Comparison of ENCODE assay signal across 8 mouse cellular contexts in genomic region chr13:54564232-54565200, GRCm38 (mm10). TPM values are rescaled to one million over a fixed set of nuclear protein-coding genes. Genes with fewer than 3 reads are reported as not detected.
DNase-seq lines count a peak whose midpoint lies in the region; ATAC-seq and TF ChIP-seq lines count a peak whose summit lies in the region.

No protein-coding gene starts in this region.

- H3K27me3 ChIP-seq in heart, embryonic 13.5 days (replicated peaks) = no peaks in the 10 kb centered on the region
- H3K27me3 ChIP-seq in E14TG2a.4 (ENCODE audit: insufficient read depth, low read length) = no peaks in the 10 kb centered on the region
- no peaks in the 10 kb centered on the region for H3K27me3 ChIP-seq in embryonic facial prominence, embryonic 12.5 days
- no peaks in the 10 kb centered on the region for H3K27me3 ChIP-seq in intestine, postnatal 0 days (replicated peaks; ENCODE audit: control insufficient read depth, insufficient read depth, low read length)
- no peaks in the 10 kb centered on the region for H3K27me3 ChIP-seq in midbrain, embryonic 15.5 days (replicated peaks)

- H3K27ac ChIP-seq in heart, embryonic 13.5 days (replicated peaks) = peak overlapping the region; percentile 73
- peak overlapping the region; percentile 76 for H3K27ac ChIP-seq in embryonic facial prominence, embryonic 12.5 days
- H3K27ac ChIP-seq in intestine, postnatal 0 days (ENCODE audit: low read depth, low read length) = peak overlapping the region; percentile 76
- H3K27ac ChIP-seq in midbrain, embryonic 15.5 days = peak overlapping the region; percentile 87

- H3K9ac ChIP-seq in heart, embryonic 13.5 days = peak overlapping the region; percentile 96
- H3K9ac ChIP-seq in embryonic facial prominence, embryonic 12.5 days = peak overlapping the region; percentile 94
- H3K9ac ChIP-seq in intestine, postnatal 0 days (ENCODE audit: low read depth, low read length) = peak overlapping the region; percentile 90
- H3K9ac ChIP-seq in midbrain, embryonic 15.5 days = peak overlapping the region; percentile 99

- peaks cover 37% of the 10 kb centered on the region for H3K36me3 ChIP-seq in heart, embryonic 13.5 days
- H3K36me3 ChIP-seq in E14TG2a.4 (ENCODE audit: insufficient read depth, low read length) = peaks cover 43% of the 10 kb centered on the region
- peaks cover 37% of the 10 kb centered on the region for H3K36me3 ChIP-seq in embryonic facial prominence, embryonic 12.5 days
- peaks cover 24% of the 10 kb centered on the region for H3K36me3 ChIP-seq in intestine, postnatal 0 days (ENCODE audit: control insufficient read depth, insufficient read depth)
- H3K36me3 ChIP-seq in midbrain, embryonic 15.5 days (replicated peaks) = peaks cover 25% of the 10 kb centered on the region

- 9% methylated on average over 45 of the region's 45 CpGs for WGBS in heart, embryonic 13.5 days
- WGBS in embryonic facial prominence, embryonic 12.5 days = 12% methylated on average over 45 of the region's 45 CpGs
- WGBS in intestine, postnatal 0 days = 6% methylated on average over 45 of the region's 45 CpGs
- 12% methylated on average over 45 of the region's 45 CpGs for WGBS in midbrain, embryonic 15.5 days

- H3K4me1 ChIP-seq in heart, embryonic 13.5 days = peaks cover 16% of the 10 kb centered on the region
- peaks cover 74% of the 10 kb centered on the region for H3K4me1 ChIP-seq in E14TG2a.4 (replicated peaks; ENCODE audit: low read depth, low read length)
- H3K4me1 ChIP-seq in embryonic facial prominence, embryonic 12.5 days = peaks cover 7% of the 10 kb centered on the region; the same call in 1 of the 2 replicates
- no peaks in the 10 kb centered on the region for H3K4me1 ChIP-seq in intestine, postnatal 0 days (replicated peaks; ENCODE audit: control insufficient read depth, insufficient read depth, low read length)
- H3K4me1 ChIP-seq in midbrain, embryonic 15.5 days = peaks cover 19% of the 10 kb centered on the region

- H3K4me2 ChIP-seq in heart, embryonic 13.5 days = peak overlapping the region; percentile 91
- peak overlapping the region; percentile 92 for H3K4me2 ChIP-seq in embryonic facial prominence, embryonic 12.5 days (replicated peaks)
- H3K4me2 ChIP-seq in intestine, postnatal 0 days (replicated peaks; ENCODE audit: low read depth) = peak overlapping the region; percentile 80
- H3K4me2 ChIP-seq in midbrain, embryonic 15.5 days = peak overlapping the region; percentile 76

- no peaks in the 10 kb centered on the region for H3K9me3 ChIP-seq in heart, embryonic 13.5 days
- no peaks in the 10 kb centered on the region for H3K9me3 ChIP-seq in E14TG2a.4 (ENCODE audit: low read length)
- no peaks in the 10 kb centered on the region for H3K9me3 ChIP-seq in embryonic facial prominence, embryonic 12.5 days
- no peaks in the 10 kb centered on the region for H3K9me3 ChIP-seq in intestine, postnatal 0 days (ENCODE audit: control insufficient read depth)
- H3K9me3 ChIP-seq in midbrain, embryonic 15.5 days = no peaks in the 10 kb centered on the region

- peak; percentile 16; the same call in 1 of the 2 replicates for ATAC-seq in heart, embryonic 13.5 days (ENCODE audit: extremely low read depth, insufficient number of reproducible peaks, low FRiP score, low TSS enrichment)
- ATAC-seq in embryonic facial prominence, embryonic 12.5 days (ENCODE audit: insufficient number of reproducible peaks, insufficient read depth, low FRiP score, low TSS enrichment) = peak; percentile 65
- peak; percentile 62 for ATAC-seq in intestine, postnatal 0 days
- peak; percentile 77 for ATAC-seq in midbrain, embryonic 15.5 days (replicated peaks)
- ATAC-seq in erythroid progenitor cell, adult 5-6 weeks (replicated peaks; ENCODE audit: low FRiP score, poor library complexity, severe bottlenecking) = no peak

- H3K4me3 ChIP-seq in heart, embryonic 13.5 days = peak overlapping the region; percentile 87
- peak overlapping the region; percentile 99 for H3K4me3 ChIP-seq in E14TG2a.4 (replicated peaks; ENCODE audit: low read length)
- H3K4me3 ChIP-seq in embryonic facial prominence, embryonic 12.5 days = peak overlapping the region; percentile 99
- H3K4me3 ChIP-seq in intestine, postnatal 0 days (ENCODE audit: low read depth, low read length) = peak overlapping the region; percentile 76
- peak overlapping the region; percentile 93 for H3K4me3 ChIP-seq in midbrain, embryonic 15.5 days

- no peak for DNase-seq in heart, adult 11 months
- DNase-seq in thymus, postnatal 36 days = no peak

- TF ChIP-seq CTCF in E14TG2a.4 (conservative IDR thresholded peaks at IDR 0.05; ENCODE audit: low read length) = no peak
- no peak for TF ChIP-seq CTCF in intestine, postnatal 0 days (IDR thresholded peaks at IDR 0.05; ENCODE audit: low read depth)

RNA-seq across cellular contexts. Expression of gene 4833439L19Rik, which starts 0.7 kb away (rescaled TPM):
- 110 and 122 TPM in 2 replicates for polyA plus RNA-seq in heart, embryonic 13.5 days (2015; fragmentation: Nextera tagmentation; extraction: Ambion mirVana)
- 168 and 169 TPM in 2 replicates for polyA plus RNA-seq in embryonic facial prominence, embryonic 12.5 days (2016; fragmentation: Nextera tagmentation; extraction: Ambion mirVana)
- polyA plus RNA-seq in intestine, postnatal 0 days (2015; fragmentation: Nextera tagmentation; extraction: Ambion mirVana) = 99.5 and 99.6 TPM in 2 replicates
- 271 and 282 TPM in 2 replicates for polyA plus RNA-seq in midbrain, embryonic 15.5 days (2015; fragmentation: Nextera tagmentation; extraction: Ambion mirVana)
- total RNA-seq in erythroid progenitor cell, adult 5-6 weeks (2015; ENCODE audit: low replicate concordance) = 37.3 and 55.1 TPM in 2 replicates
- total RNA-seq in erythroid progenitor cell, adult 5-6 weeks (2017; ENCODE audit: low replicate concordance) = 23.8 and 33.6 TPM in 2 replicates

RNA-seq across cellular contexts. Expression of gene Arl10, which starts 10.3 kb away (rescaled TPM):
- polyA plus RNA-seq in heart, embryonic 13.5 days (2015; fragmentation: Nextera tagmentation; extraction: Ambion mirVana) = 19.0 and 19.2 TPM in 2 replicates
- 35.9 and 36.8 TPM in 2 replicates for polyA plus RNA-seq in embryonic facial prominence, embryonic 12.5 days (2016; fragmentation: Nextera tagmentation; extraction: Ambion mirVana)
- 9.3 and 11.3 TPM in 2 replicates for polyA plus RNA-seq in intestine, postnatal 0 days (2015; fragmentation: Nextera tagmentation; extraction: Ambion mirVana)
- 116 and 121 TPM in 2 replicates for polyA plus RNA-seq in midbrain, embryonic 15.5 days (2015; fragmentation: Nextera tagmentation; extraction: Ambion mirVana)
- 1.1 TPM in 1 of 2 replicates, not detected in the other for total RNA-seq in erythroid progenitor cell, adult 5-6 weeks (2015; ENCODE audit: low replicate concordance)
- total RNA-seq in erythroid progenitor cell, adult 5-6 weeks (2017; ENCODE audit: low replicate concordance) = not detected in 2 replicates

RNA-seq across cellular contexts. Expression of gene Nop16, which starts 25.4 kb away (rescaled TPM):
- 60.6 and 60.9 TPM in 2 replicates for polyA plus RNA-seq in heart, embryonic 13.5 days (2015; fragmentation: Nextera tagmentation; extraction: Ambion mirVana)
- polyA plus RNA-seq in embryonic facial prominence, embryonic 12.5 days (2016; fragmentation: Nextera tagmentation; extraction: Ambion mirVana) = 84.7 and 85.7 TPM in 2 replicates
- 25.3 and 25.7 TPM in 2 replicates for polyA plus RNA-seq in intestine, postnatal 0 days (2015; fragmentation: Nextera tagmentation; extraction: Ambion mirVana)
- 56.9 and 59.3 TPM in 2 replicates for polyA plus RNA-seq in midbrain, embryonic 15.5 days (2015; fragmentation: Nextera tagmentation; extraction: Ambion mirVana)
- 6.5 and 17.2 TPM in 2 replicates for total RNA-seq in erythroid progenitor cell, adult 5-6 weeks (2015; ENCODE audit: low replicate concordance)
- 5.4 and 14.8 TPM in 2 replicates for total RNA-seq in erythroid progenitor cell, adult 5-6 weeks (2017; ENCODE audit: low replicate concordance)

RNA-seq across cellular contexts. Expression of gene Higd2a, which starts 25.5 kb away (rescaled TPM):
- 229 and 258 TPM in 2 replicates for polyA plus RNA-seq in heart, embryonic 13.5 days (2015; fragmentation: Nextera tagmentation; extraction: Ambion mirVana)
- polyA plus RNA-seq in embryonic facial prominence, embryonic 12.5 days (2016; fragmentation: Nextera tagmentation; extraction: Ambion mirVana) = 170 and 175 TPM in 2 replicates
- 289 and 298 TPM in 2 replicates for polyA plus RNA-seq in intestine, postnatal 0 days (2015; fragmentation: Nextera tagmentation; extraction: Ambion mirVana)
- 229 and 232 TPM in 2 replicates for polyA plus RNA-seq in midbrain, embryonic 15.5 days (2015; fragmentation: Nextera tagmentation; extraction: Ambion mirVana)
- 36.0 and 53.0 TPM in 2 replicates for total RNA-seq in erythroid progenitor cell, adult 5-6 weeks (2015; ENCODE audit: low replicate concordance)
- total RNA-seq in erythroid progenitor cell, adult 5-6 weeks (2017; ENCODE audit: low replicate concordance) = 9.2 and 19.0 TPM in 2 replicates

RNA-seq across cellular contexts. Expression of gene Cltb, which starts 46.6 kb away (rescaled TPM):
- 44.6 and 50.3 TPM in 2 replicates for polyA plus RNA-seq in heart, embryonic 13.5 days (2015; fragmentation: Nextera tagmentation; extraction: Ambion mirVana)
- 27.5 and 28.0 TPM in 2 replicates for polyA plus RNA-seq in embryonic facial prominence, embryonic 12.5 days (2016; fragmentation: Nextera tagmentation; extraction: Ambion mirVana)
- 154 and 158 TPM in 2 replicates for polyA plus RNA-seq in intestine, postnatal 0 days (2015; fragmentation: Nextera tagmentation; extraction: Ambion mirVana)
- 200 and 201 TPM in 2 replicates for polyA plus RNA-seq in midbrain, embryonic 15.5 days (2015; fragmentation: Nextera tagmentation; extraction: Ambion mirVana)
- total RNA-seq in erythroid progenitor cell, adult 5-6 weeks (2015; ENCODE audit: low replicate concordance) = 2.2 and 5.9 TPM in 2 replicates
- 5.0 and 7.8 TPM in 2 replicates for total RNA-seq in erythroid progenitor cell, adult 5-6 weeks (2017; ENCODE audit: low replicate concordance)
